Mouse (Mus musculus): ENCODE measurements around the gene Srrm2. TPM values are rescaled to one million over a fixed set of nuclear protein-coding genes. Genes with fewer than 3 reads are reported as not detected.

The Srrm2 gene
- polyA plus RNA-seq, 1 experiment from 2014 or later = 414 TPM

DNA sequence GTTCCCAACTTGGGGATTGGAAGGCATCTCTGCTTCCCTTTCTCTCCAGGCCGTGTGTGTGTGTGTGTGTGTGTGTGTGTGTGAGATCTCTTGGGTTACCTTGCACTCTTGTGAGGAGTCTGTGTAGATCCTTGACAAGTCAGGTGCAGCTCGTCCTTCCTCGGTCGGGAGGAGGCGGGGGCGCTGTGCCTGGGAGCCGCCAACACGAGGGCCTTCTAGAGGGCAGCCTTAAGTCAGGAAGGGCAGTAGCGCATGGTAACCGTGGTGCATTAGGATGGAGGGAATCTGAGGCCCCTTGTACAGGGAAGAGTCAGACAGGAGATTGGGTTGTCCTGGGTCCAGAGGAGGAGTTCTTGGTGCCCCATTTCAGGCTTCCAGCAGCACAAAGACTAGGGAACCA lies 14.1 kb upstream of the Srrm2 start:
- WGBS = 61% methylated on average over 10 of the region's 10 CpGs
- Histone ChIP-seq H3K27ac (ENCODE audit: low read length) (no peak overlapping the region), H3K27me3 (ENCODE audit: control insufficient read depth, insufficient read depth, low read depth, low read length) (no peaks in the 10 kb centered on the region), H3K9me3 (ENCODE audit: control insufficient read depth, low read length) (no peaks in the 10 kb centered on the region), H3K36me3 (ENCODE audit: control insufficient read depth, insufficient read depth, low read length) (no peaks in the 10 kb centered on the region), H3K4me1 (replicated peaks; ENCODE audit: control insufficient read depth, insufficient read depth, low read length) (peaks cover 2% of the 10 kb centered on the region; the same call in 1 of the 2 replicates), H3K4me2 (ENCODE audit: low read depth, low read length) (no peak overlapping the region), H3K9ac (ENCODE audit: low read length) (no peak overlapping the region), H3K4me3 (ENCODE audit: low read length) (no peak overlapping the region)
- ATAC-seq (ENCODE audit: low read depth) = no peak

DNA sequence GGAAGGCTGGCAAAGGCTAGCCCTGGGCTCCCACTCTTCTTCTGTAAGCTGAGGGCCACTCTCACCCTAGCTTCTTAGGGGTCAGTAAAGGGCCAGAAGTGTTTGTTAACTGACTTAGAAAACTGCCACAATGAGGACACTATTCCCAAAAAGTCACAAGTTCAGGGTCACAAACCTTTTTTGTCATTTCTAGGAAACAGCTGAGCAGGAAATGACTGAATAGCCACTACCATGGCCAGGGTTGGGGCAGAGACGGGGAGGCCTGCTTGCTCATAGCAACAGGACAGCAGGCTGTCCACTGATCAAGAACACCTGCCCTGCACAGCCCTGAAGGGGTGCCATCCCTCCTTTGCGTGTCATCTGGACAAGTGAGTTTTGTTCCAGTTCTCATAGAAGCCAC lies 13.2 kb upstream of the Srrm2 start:
- Histone ChIP-seq H3K9ac (ENCODE audit: low read length) (no peak overlapping the region), H3K27me3 (ENCODE audit: control insufficient read depth, insufficient read depth, low read depth, low read length) (no peaks in the 10 kb centered on the region), H3K4me2 (ENCODE audit: low read depth, low read length) (no peak overlapping the region), H3K4me1 (replicated peaks; ENCODE audit: control insufficient read depth, insufficient read depth, low read length) (0 out of 2 replicates have a peak, but pooled peaks cover 2% of the 10 kb centered on the region), H3K36me3 (ENCODE audit: control insufficient read depth, insufficient read depth, low read length) (no peaks in the 10 kb centered on the region), H3K27ac (ENCODE audit: low read length) (no peak overlapping the region), H3K4me3 (ENCODE audit: low read length) (no peak overlapping the region), H3K9me3 (ENCODE audit: control insufficient read depth, low read length) (no peaks in the 10 kb centered on the region)
- 62% methylated on average over 2 of the region's 2 CpGs for WGBS
- no peak for ATAC-seq (ENCODE audit: low read depth)

DNA sequence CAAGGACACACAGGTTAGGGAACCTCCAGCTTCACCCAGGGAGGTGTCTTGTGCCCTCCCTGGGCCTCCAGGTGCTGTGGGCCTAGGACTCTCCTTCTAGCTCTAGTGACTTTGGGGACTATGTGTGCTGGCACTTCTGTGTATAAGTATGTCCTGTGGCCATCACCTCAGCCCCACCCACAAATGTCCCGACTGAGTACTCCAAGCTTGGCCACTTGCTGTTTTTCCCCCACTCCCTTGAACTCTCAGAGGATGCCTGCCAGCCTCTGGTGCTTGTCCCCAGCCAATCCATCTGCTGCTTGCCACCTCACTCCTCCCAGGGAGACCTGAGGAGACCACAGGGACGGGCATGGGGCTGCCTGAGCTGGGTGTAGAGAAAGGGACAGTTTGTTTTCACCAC lies 11.9 kb upstream of the Srrm2 start:
- H3K27ac ChIP-seq (ENCODE audit: low read length) = no peak overlapping the region
- H3K4me3 ChIP-seq (ENCODE audit: low read length) = no peak overlapping the region
- 43% methylated on average over 2 of the region's 2 CpGs for WGBS

DNA sequence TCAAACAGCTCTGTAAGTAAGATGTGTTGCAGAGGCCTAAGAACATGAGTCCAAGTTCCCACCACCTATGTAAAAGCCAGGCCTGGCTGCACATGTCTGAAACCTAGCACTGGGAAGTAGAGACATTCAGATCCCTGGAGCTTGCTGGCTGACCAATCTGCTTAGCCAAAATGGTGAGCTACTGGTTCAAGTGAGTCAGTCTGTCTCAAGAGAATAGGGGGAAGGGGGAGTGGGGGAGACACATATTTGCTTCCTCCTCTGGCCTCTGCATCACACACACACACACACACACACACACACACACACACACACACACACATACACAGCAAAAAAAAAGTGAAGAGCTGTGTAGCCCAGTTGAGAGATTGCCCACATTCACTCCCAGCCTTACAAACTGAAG lies 7.0 kb upstream of the Srrm2 start:
- no peak overlapping the region for H3K4me3 ChIP-seq (ENCODE audit: low read length)
- H3K27ac ChIP-seq (ENCODE audit: low read length) = no peak overlapping the region
- H3K27me3 ChIP-seq (ENCODE audit: control insufficient read depth, insufficient read depth, low read depth, low read length) = no peaks in the 10 kb centered on the region
- H3K36me3 ChIP-seq (ENCODE audit: control insufficient read depth, insufficient read depth, low read length) = no peaks in the 10 kb centered on the region
- peaks cover 6% of the 10 kb centered on the region for H3K4me1 ChIP-seq (replicated peaks; ENCODE audit: control insufficient read depth, insufficient read depth, low read length)
- H3K9me3 ChIP-seq (ENCODE audit: control insufficient read depth, low read length) = no peaks in the 10 kb centered on the region
- H3K4me2 ChIP-seq (ENCODE audit: low read depth, low read length) = no peak overlapping the region
- H3K9ac ChIP-seq (ENCODE audit: low read length) = no peak overlapping the region
- no peak for ATAC-seq (ENCODE audit: low read depth)

More for the DNA sequence above, 11.9 kb upstream of the Srrm2 start:
- Histone ChIP-seq H3K36me3 (ENCODE audit: control insufficient read depth, insufficient read depth, low read length) (no peaks in the 10 kb centered on the region), H3K27me3 (ENCODE audit: control insufficient read depth, insufficient read depth, low read depth, low read length) (no peaks in the 10 kb centered on the region), H3K4me1 (replicated peaks; ENCODE audit: control insufficient read depth, insufficient read depth, low read length) (0 out of 2 replicates have a peak, but pooled peaks cover 2% of the 10 kb centered on the region), H3K4me2 (ENCODE audit: low read depth, low read length) (no peak overlapping the region), H3K9ac (ENCODE audit: low read length) (0 out of 2 replicates have a peak overlapping the region, but pooled peaks have one; percentile 28), H3K9me3 (ENCODE audit: control insufficient read depth, low read length) (no peaks in the 10 kb centered on the region)
- ATAC-seq (ENCODE audit: low read depth) = no peak

DNA sequence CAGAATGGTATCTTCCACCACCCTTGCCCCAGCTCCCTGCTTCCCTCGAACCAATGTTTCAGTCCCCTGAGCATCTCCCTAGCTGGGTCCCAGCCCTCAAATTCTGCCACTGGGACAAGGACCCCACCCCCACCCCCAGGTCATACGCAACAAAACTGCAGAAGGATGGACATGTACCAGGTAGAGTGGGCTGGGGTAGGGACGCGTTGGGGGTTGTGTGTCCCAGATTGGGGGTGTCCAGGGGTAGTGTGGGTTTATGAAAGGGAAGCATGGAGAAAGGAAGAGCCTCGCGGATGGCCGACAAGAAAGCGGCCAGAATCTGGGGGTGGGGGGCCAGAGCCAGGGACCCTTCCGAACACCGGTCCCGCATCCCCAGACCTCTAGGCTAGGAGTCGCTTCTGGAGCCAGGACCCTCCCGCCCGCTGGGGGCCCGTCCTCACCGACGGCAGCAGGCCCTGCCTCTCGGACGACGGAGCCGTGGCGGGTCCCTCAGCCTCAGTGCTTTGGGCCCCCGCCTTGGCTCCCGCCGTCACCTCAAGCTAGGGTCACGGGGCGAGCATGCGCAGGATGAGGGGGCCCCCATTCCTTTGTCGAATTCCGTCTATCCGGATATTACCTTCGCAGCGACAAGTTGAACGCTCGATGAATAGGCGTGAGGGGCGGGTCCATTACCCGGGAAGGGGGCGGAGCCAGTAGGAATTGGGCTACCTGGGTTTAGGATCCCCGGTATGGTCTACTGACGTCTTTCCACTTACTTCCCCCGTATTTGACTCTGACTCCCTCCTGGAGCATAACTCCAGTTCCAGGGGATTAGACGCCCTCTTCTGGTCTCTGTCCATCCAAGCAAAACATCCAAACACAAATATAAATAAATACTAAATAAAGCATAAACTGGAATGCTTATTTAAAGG lies 4.5 kb upstream of the Srrm2 start, which contains the start of gene Flywch2:
Gene Flywch2, minus strand, starts transcription at position 521 of the 911 bp plus-strand sequence.
- peak; percentile 80 for ATAC-seq (ENCODE audit: low read depth)
- Histone ChIP-seq H3K27ac (ENCODE audit: low read length) (no peak within 1 kb of the TSS), H3K9ac (ENCODE audit: low read length) (peak within 1 kb of the TSS; percentile 78)

DNA sequence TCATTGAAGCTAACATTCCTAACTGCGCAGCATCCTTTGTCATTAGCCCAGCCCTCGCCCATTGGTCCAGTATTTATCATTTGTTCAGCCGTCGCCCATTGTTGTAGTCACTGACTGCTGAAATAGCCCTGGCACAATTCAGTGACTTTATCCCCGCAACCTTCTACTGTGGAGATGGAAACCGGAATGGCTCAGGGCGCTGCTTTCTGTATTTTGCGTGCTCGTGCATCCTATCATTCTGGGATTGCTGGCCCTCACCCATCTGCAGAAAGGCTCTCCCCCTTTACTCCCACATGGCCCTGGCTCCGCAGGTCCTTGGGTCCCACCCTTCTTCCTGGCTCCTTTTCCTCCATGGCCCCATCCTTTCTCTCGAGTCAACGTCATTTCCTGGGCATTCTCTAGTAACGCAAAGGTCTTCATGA lies 3.8 kb upstream of the Srrm2 start:
- Histone ChIP-seq H3K4me3 (ENCODE audit: low read length) (peak overlapping the region; percentile 68), H3K4me2 (ENCODE audit: low read depth, low read length) (peak overlapping the region; percentile 93), H3K27ac (ENCODE audit: low read length) (no peak overlapping the region), H3K9me3 (ENCODE audit: control insufficient read depth, low read length) (no peaks in the 10 kb centered on the region), H3K9ac (ENCODE audit: low read length) (peak overlapping the region; percentile 78; the same call in 1 of the 2 replicates), H3K27me3 (ENCODE audit: control insufficient read depth, insufficient read depth, low read depth, low read length) (no peaks in the 10 kb centered on the region), H3K36me3 (ENCODE audit: control insufficient read depth, insufficient read depth, low read length) (no peaks in the 10 kb centered on the region), H3K4me1 (replicated peaks; ENCODE audit: control insufficient read depth, insufficient read depth, low read length) (peaks cover 20% of the 10 kb centered on the region)
- WGBS = 16% methylated on average over 13 of the region's 13 CpGs
- 0 out of 2 replicates have a peak, but pooled peaks have one; percentile 24 for ATAC-seq (ENCODE audit: low read depth)

More for the DNA sequence above, 4.5 kb upstream of the Srrm2 start, which contains the start of gene Flywch2:
- peak within 1 kb of the TSS; percentile 93 for H3K4me2 ChIP-seq (ENCODE audit: low read depth, low read length)
- peak within 1 kb of the TSS; percentile 68 for H3K4me3 ChIP-seq (ENCODE audit: low read length)
- H3K36me3 ChIP-seq (ENCODE audit: control insufficient read depth, insufficient read depth, low read length) = no peaks in the 10 kb centered on the region
- peaks cover 17% of the 10 kb centered on the region for H3K4me1 ChIP-seq (replicated peaks; ENCODE audit: control insufficient read depth, insufficient read depth, low read length)
- no peaks in the 10 kb centered on the region for H3K27me3 ChIP-seq (ENCODE audit: control insufficient read depth, insufficient read depth, low read depth, low read length)
- no peaks in the 10 kb centered on the region for H3K9me3 ChIP-seq (ENCODE audit: control insufficient read depth, low read length)
- WGBS = 1% methylated on average over 43 of the region's 43 CpGs

DNA sequence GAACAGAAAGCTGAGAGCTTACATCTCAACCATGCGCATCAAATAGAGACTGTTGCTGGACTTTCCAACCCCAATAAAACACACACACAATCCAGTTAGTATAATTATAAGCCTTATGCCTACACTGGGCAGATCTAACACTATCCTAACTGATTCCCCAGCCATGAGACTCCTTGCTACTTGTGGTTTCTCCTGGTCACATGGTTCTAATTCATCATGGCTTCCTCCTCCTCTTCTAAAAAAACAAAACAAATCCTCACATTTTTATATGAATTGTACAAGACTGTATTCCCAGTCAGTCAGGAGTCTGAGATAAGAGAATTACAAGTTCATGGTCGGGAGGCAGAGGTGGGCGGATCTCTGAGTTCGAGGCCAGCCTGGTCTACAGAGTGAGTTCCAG lies 1.4 kb upstream of the Srrm2 start:
- WGBS = 86% methylated on average over 4 of the region's 4 CpGs
- no peaks in the 10 kb centered on the region for H3K27me3 ChIP-seq (ENCODE audit: control insufficient read depth, insufficient read depth, low read depth, low read length)
- no peak for ATAC-seq (ENCODE audit: low read depth)
- H3K4me1 ChIP-seq (replicated peaks; ENCODE audit: control insufficient read depth, insufficient read depth, low read length) = peaks cover 20% of the 10 kb centered on the region
- H3K27ac ChIP-seq (ENCODE audit: low read length) = no peak overlapping the region
- H3K4me2 ChIP-seq (ENCODE audit: low read depth, low read length) = no peak overlapping the region
- no peaks in the 10 kb centered on the region for H3K36me3 ChIP-seq (ENCODE audit: control insufficient read depth, insufficient read depth, low read length)
- H3K4me3 ChIP-seq (ENCODE audit: low read length) = no peak overlapping the region
- H3K9me3 ChIP-seq (ENCODE audit: control insufficient read depth, low read length) = no peaks in the 10 kb centered on the region
- no peak overlapping the region for H3K9ac ChIP-seq (ENCODE audit: low read length)

DNA sequence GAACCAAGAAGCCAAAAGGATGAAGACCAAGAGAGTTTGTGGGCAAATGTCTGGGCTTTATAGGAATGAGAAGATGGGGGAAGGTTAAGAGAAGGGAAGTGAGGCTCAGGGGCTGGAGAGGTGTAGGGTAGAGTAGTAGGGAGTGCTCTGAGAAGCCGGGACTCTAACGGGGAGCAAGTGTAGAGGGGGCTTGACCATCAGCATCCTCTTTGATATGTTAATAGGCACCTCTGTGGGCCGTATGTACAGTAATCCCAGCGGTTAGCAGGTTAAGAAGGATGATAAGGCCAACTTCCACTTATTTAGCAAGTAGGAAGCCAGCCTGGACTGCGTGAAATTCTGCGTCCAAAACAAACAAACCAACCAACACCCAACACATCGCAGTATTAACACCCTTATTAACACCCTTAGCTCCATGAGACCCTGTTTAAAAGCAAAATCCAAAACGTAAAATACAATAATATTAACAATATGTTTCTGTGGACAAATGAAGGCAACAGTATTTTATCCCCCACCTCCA lies 523 bp upstream of the Srrm2 start:
- Histone ChIP-seq H3K9me3 (ENCODE audit: control insufficient read depth, low read length) (no peaks in the 10 kb centered on the region), H3K4me1 (replicated peaks; ENCODE audit: control insufficient read depth, insufficient read depth, low read length) (peaks cover 20% of the 10 kb centered on the region), H3K4me3 (ENCODE audit: low read length) (peak overlapping the region; percentile 62), H3K4me2 (ENCODE audit: low read depth, low read length) (peak overlapping the region; percentile 75), H3K9ac (ENCODE audit: low read length) (peak overlapping the region; percentile 88), H3K27ac (ENCODE audit: low read length) (peak overlapping the region; percentile 90), H3K36me3 (ENCODE audit: control insufficient read depth, insufficient read depth, low read length) (no peaks in the 10 kb centered on the region), H3K27me3 (ENCODE audit: control insufficient read depth, insufficient read depth, low read depth, low read length) (no peaks in the 10 kb centered on the region)
- WGBS = 19% methylated on average over 8 of the region's 8 CpGs
- ATAC-seq (ENCODE audit: low read depth) = no peak

DNA sequence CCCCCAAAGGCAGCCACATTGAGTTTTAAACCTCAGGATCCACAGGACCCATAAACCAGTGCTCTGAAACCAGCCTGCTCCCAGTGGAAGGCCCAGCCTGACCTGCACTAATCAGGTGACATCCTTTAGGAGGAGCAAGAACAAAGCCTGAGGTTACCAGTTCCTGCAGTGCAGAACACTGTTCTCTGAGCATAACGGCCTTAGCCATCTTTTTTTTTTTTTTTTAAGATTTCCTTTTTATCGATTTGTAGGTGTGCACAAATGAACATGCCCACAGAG lies 686 bp downstream of the Srrm2 start:
- 48% methylated on average over 2 of the region's 2 CpGs for WGBS
- H3K27me3 ChIP-seq (ENCODE audit: control insufficient read depth, insufficient read depth, low read depth, low read length) = no peaks in the 10 kb centered on the region
- peak overlapping the region; percentile 62 for H3K4me3 ChIP-seq (ENCODE audit: low read length)
- H3K9me3 ChIP-seq (ENCODE audit: control insufficient read depth, low read length) = no peaks in the 10 kb centered on the region
- no peaks in the 10 kb centered on the region for H3K36me3 ChIP-seq (ENCODE audit: control insufficient read depth, insufficient read depth, low read length)
- H3K4me1 ChIP-seq (replicated peaks; ENCODE audit: control insufficient read depth, insufficient read depth, low read length) = peaks cover 17% of the 10 kb centered on the region
- peak overlapping the region; percentile 90; the same call in 1 of the 2 replicates for H3K27ac ChIP-seq (ENCODE audit: low read length)
- H3K9ac ChIP-seq (ENCODE audit: low read length) = peak overlapping the region; percentile 88
- H3K4me2 ChIP-seq (ENCODE audit: low read depth, low read length) = peak overlapping the region; percentile 75
- ATAC-seq (ENCODE audit: low read depth) = no peak
